Mouse (Mus musculus) C2C12 (cell line): Measurements from ENCODE around the gene Gm28048.

ENCODE experiments used
- CTCF ChIP-seq: IDR thresholded peaks from one replicate; pipeline ENCODE4 v1.5.1; 2011; ENCODE audit not compliant: control insufficient read depth, insufficient read depth, insufficient read length
- FOSL1 ChIP-seq: IDR thresholded peaks from one replicate; pipeline ENCODE4 v1.8.0; 2011; ENCODE audit warnings: mild to moderate bottlenecking, low read length; ENCODE audit not compliant: poor library complexity, insufficient read depth, severe bottlenecking
- MAX ChIP-seq: IDR thresholded peaks from one replicate; pipeline ENCODE4 v1.6.1; 2011; ENCODE audit warnings: mild to moderate bottlenecking, control low read depth
- MYOD1 ChIP-seq: IDR thresholded peaks from one replicate; pipeline ENCODE4 v1.6.1; 2011; ENCODE audit warnings: low read depth; ENCODE audit not compliant: control insufficient read depth, insufficient read length
- USF1 ChIP-seq: IDR thresholded peaks from one replicate; pipeline ENCODE4 v1.6.1; 2011; ENCODE audit warnings: low read depth, mild to moderate bottlenecking, control low read depth, moderate library complexity

GRCm38 (mm10) chr11:22979221-22979620 is 2.7 kb downstream of the Gm28048 start:
- TF ChIP-seq CTCF (no peak), USF1 (no peak), MYOD1 (no peak), FOSL1 (no peak), MAX (no peak)
